27 mouse cellular contexts compared by ENCODE assay signal in the genomic region with DNA sequence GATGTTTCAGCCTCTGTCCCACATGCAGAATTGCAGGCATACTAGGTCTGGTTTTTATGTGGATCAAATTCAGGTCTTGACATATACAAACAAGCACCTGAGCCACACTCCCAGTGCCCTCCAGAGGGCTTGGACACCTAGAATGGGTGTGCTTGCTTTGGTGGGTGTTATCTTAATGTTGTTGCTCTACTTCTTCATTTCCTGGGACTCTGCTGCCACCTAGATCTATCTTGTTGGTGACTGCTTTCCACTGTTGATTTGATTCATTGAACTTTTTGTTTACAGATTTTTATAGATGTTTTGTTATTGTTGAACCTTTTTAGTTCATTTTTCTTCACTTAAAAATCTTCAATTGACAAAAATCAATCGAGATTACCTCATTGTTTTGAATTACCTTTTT. TPM values are rescaled to one million over a fixed set of nuclear protein-coding genes. Genes with fewer than 3 reads are reported as not detected.
DNase-seq lines count a peak whose midpoint lies in the region; ATAC-seq and TF ChIP-seq lines count a peak whose summit lies in the region.
"Had no signal": no experiment of that assay in that cellular context is flagged by ENCODE, and none has a peak within 500 bp of the region (broad histone marks: within the 10 kb centered on the region; RNA-seq: fewer than 3 reads in every experiment).

No protein-coding gene starts in this region.

- H3K27ac ChIP-seq in intestine, postnatal 0 days (ENCODE audit: low read depth, low read length), result no peak overlapping the region
- H3K27ac ChIP-seq in intestine, embryonic 15.5 days, result no peak overlapping the region
- H3K27ac ChIP-seq in lung, postnatal 0 days (ENCODE audit: low read length), result no peak overlapping the region
- H3K27ac ChIP-seq in gastrocnemius, adult 2 months, result no peak overlapping the region
- H3K27ac ChIP-seq: embryonic facial prominence, embryonic 10.5 days; forebrain, embryonic 10.5 days; hindbrain, embryonic 13.5 days; midbrain, embryonic 10.5 days; neural tube, embryonic 15.5 days; stomach, embryonic 15.5 days had no signal

- H3K4me2 ChIP-seq in intestine, postnatal 0 days (replicated peaks; ENCODE audit: low read depth), result no peak overlapping the region
- H3K4me2 ChIP-seq in intestine, embryonic 15.5 days (replicated peaks), result no peak overlapping the region
- no peak overlapping the region for H3K4me2 ChIP-seq in lung, postnatal 0 days (replicated peaks; ENCODE audit: low read depth, low read length)
- H3K4me2 ChIP-seq: heart, embryonic 11.5 days; hindbrain, embryonic 13.5 days; liver, embryonic 11.5 days; neural tube, embryonic 15.5 days; stomach, embryonic 15.5 days had no signal

- TF ChIP-seq EP300 in lung, postnatal 0 days (IDR thresholded peaks at IDR 0.05), result no peak

- no peak for ATAC-seq in intestine, postnatal 0 days
- ATAC-seq in intestine, embryonic 15.5 days, result no peak
- ATAC-seq in lung, postnatal 0 days, result no peak
- ATAC-seq in CD4-positive, CD25-positive, alpha-beta regulatory T cell, adult 4 months, result peak; percentile 51
- ATAC-seq in megakaryocyte progenitor cell, adult 5-6 weeks (replicated peaks; ENCODE audit: poor library complexity), result peak; percentile 51
- no peak for ATAC-seq in erythroblast, adult 5-6 weeks (replicated peaks; ENCODE audit: low FRiP score, poor library complexity, severe bottlenecking)

- H3K36me3 ChIP-seq in intestine, postnatal 0 days (ENCODE audit: control insufficient read depth, insufficient read depth), result no peaks in the 10 kb centered on the region
- no peaks in the 10 kb centered on the region for H3K36me3 ChIP-seq in intestine, embryonic 15.5 days
- no peaks in the 10 kb centered on the region for H3K36me3 ChIP-seq in lung, postnatal 0 days (ENCODE audit: insufficient read depth, low read length)
- H3K36me3 ChIP-seq: hindbrain, embryonic 13.5 days; neural tube, embryonic 15.5 days; stomach, embryonic 15.5 days had no signal

- WGBS in intestine, postnatal 0 days, result 85% methylated on average over 1 of the region's 1 CpGs
- 85% methylated on average over 1 of the region's 1 CpGs for WGBS in intestine, embryonic 15.5 days
- 93% methylated on average over 1 of the region's 1 CpGs for WGBS in lung, postnatal 0 days

- no peak overlapping the region for H3K4me3 ChIP-seq in intestine, postnatal 0 days (ENCODE audit: low read depth, low read length)
- no peak overlapping the region for H3K4me3 ChIP-seq in intestine, embryonic 15.5 days (replicated peaks)
- H3K4me3 ChIP-seq in lung, postnatal 0 days (ENCODE audit: low read depth, low read length), result no peak overlapping the region
- H3K4me3 ChIP-seq in gastrocnemius, adult 2 months, result no peak overlapping the region
- H3K4me3 ChIP-seq: embryonic facial prominence, embryonic 10.5 days; forebrain, embryonic 10.5 days; hindbrain, embryonic 13.5 days; midbrain, embryonic 10.5 days; neural tube, embryonic 15.5 days; stomach, embryonic 15.5 days had no signal

- no peaks in the 10 kb centered on the region for H3K9me3 ChIP-seq in intestine, postnatal 0 days (ENCODE audit: control insufficient read depth)
- H3K9me3 ChIP-seq in intestine, embryonic 15.5 days, result no peaks in the 10 kb centered on the region
- no peaks in the 10 kb centered on the region for H3K9me3 ChIP-seq in lung, postnatal 0 days (ENCODE audit: low read length)
- H3K9me3 ChIP-seq: embryonic facial prominence, embryonic 10.5 days; hindbrain, embryonic 13.5 days; midbrain, embryonic 10.5 days; neural tube, embryonic 15.5 days; stomach, embryonic 15.5 days had no signal

- intact Hi-C loops in gastrocnemius, adult 2 months (cut with DNase I), result no loop called here

- no peak for DNase-seq in lung, postnatal 0 days (ENCODE audit: low spot score)
- DNase-seq in lung, postnatal 10 days, result no peak
- no peak for DNase-seq in gastrocnemius, adult 2 months
- DNase-seq: adrenal gland, adult 2 months; B cell, adult 2 months; cerebellum, adult 11 months; cerebellum, adult 9-11 months; kidney, adult 9 months; lung, adult 2 months; lung, postnatal 4 days; right cerebral cortex, adult 18-20 months; right cerebral cortex, postnatal 4 days; thymus, adult 18-20 months; thymus, postnatal 36 days had no signal

- H3K27me3 ChIP-seq in intestine, postnatal 0 days (replicated peaks; ENCODE audit: control insufficient read depth, insufficient read depth, low read length), result no peaks in the 10 kb centered on the region
- no peaks in the 10 kb centered on the region for H3K27me3 ChIP-seq in intestine, embryonic 15.5 days (replicated peaks)
- H3K27me3 ChIP-seq in lung, postnatal 0 days (replicated peaks; ENCODE audit: insufficient read depth, low read length), result no peaks in the 10 kb centered on the region
- H3K27me3 ChIP-seq: hindbrain, embryonic 13.5 days; neural tube, embryonic 15.5 days; stomach, embryonic 15.5 days had no signal

- peak; percentile 40 for TF ChIP-seq CTCF in intestine, postnatal 0 days (IDR thresholded peaks at IDR 0.05; ENCODE audit: low read depth)
- peak; percentile 34 for TF ChIP-seq CTCF in lung, postnatal 0 days (IDR thresholded peaks at IDR 0.05)
- no peak; the same call in 1 of the 2 replicates for TF ChIP-seq CTCF in gastrocnemius, adult 2 months (IDR thresholded peaks at IDR 0.05)

- H3K9ac ChIP-seq in intestine, postnatal 0 days (ENCODE audit: low read depth, low read length), result no peak overlapping the region
- no peak overlapping the region for H3K9ac ChIP-seq in intestine, embryonic 15.5 days
- H3K9ac ChIP-seq in lung, postnatal 0 days (replicated peaks; ENCODE audit: low read depth), result no peak overlapping the region
- H3K9ac ChIP-seq: hindbrain, embryonic 13.5 days; neural tube, embryonic 15.5 days; stomach, embryonic 15.5 days had no signal

- H3K4me1 ChIP-seq in intestine, postnatal 0 days (replicated peaks; ENCODE audit: control insufficient read depth, insufficient read depth, low read length), result no peaks in the 10 kb centered on the region
- 0 out of 2 replicates have a peak, but pooled peaks cover 4% of the 10 kb centered on the region for H3K4me1 ChIP-seq in intestine, embryonic 15.5 days (replicated peaks)
- H3K4me1 ChIP-seq in lung, postnatal 0 days (ENCODE audit: insufficient read depth, low read depth, low read length), result peaks cover 6% of the 10 kb centered on the region; the same call in 1 of the 2 replicates
- H3K4me1 ChIP-seq: hindbrain, embryonic 13.5 days; neural tube, embryonic 15.5 days; stomach, embryonic 15.5 days had no signal

RNA-seq across cellular contexts. Expression of gene Ptpn13, which starts 31.8 kb away (rescaled TPM):
- polyA plus RNA-seq in intestine, postnatal 0 days (2015; fragmentation: Nextera tagmentation; extraction: Ambion mirVana), result 0.90 and 1.3 TPM in 2 replicates
- polyA plus RNA-seq in intestine, embryonic 15.5 days (2015; fragmentation: Nextera tagmentation; extraction: Ambion mirVana), result 5.5 TPM in 2 replicates
- polyA plus RNA-seq in lung, postnatal 0 days (2015; fragmentation: Nextera tagmentation; extraction: Ambion mirVana), result 8.9 and 9.4 TPM in 2 replicates
- polyA plus RNA-seq in CD4-positive, CD25-positive, alpha-beta regulatory T cell, adult 4 months (2017; shearing (Covaris generic)), result 10 to 100 TPM; 22.5 to 26.9 TPM
- 0.30 and 0.37 TPM in 2 replicates for total RNA-seq in megakaryocyte progenitor cell, adult 5-6 weeks (2015)
- total RNA-seq in megakaryocyte progenitor cell, adult 5-6 weeks (2017), result 0.58 and 1.5 TPM in 2 replicates
- 1 to 10 TPM; 1.9 to 2.9 TPM for total RNA-seq in gastrocnemius, adult 2 months (2021)
- total RNA-seq in erythroblast, adult 5-6 weeks (2015; ENCODE audit: low replicate concordance), result 0.96 and 1.0 TPM in 2 replicates
- 0.28 and 1.8 TPM in 2 replicates for total RNA-seq in erythroblast, adult 5-6 weeks (2017; ENCODE audit: low replicate concordance)

Comparison
In these comparisons a context has a peak if more than half of its experiments do, and no peak if none do; other contexts are left out.
1. ATAC-seq: peak in CD4-positive, CD25-positive, alpha-beta regulatory T cell, adult 4 months (single experiment) and megakaryocyte progenitor cell, adult 5-6 weeks (single experiment); none in intestine, postnatal 0 days (single experiment), intestine, embryonic 15.5 days (single experiment), lung, postnatal 0 days (single experiment) and erythroblast, adult 5-6 weeks (single experiment).